Mouse (Mus musculus): ENCODE measurements around the gene Taf6l. TPM values are rescaled to one million over a fixed set of nuclear protein-coding genes. Genes with fewer than 3 reads are reported as not detected.

The Taf6l gene
- polyA plus RNA-seq, 1 experiment from 2014 or later, result 22.9 TPM

DNA sequence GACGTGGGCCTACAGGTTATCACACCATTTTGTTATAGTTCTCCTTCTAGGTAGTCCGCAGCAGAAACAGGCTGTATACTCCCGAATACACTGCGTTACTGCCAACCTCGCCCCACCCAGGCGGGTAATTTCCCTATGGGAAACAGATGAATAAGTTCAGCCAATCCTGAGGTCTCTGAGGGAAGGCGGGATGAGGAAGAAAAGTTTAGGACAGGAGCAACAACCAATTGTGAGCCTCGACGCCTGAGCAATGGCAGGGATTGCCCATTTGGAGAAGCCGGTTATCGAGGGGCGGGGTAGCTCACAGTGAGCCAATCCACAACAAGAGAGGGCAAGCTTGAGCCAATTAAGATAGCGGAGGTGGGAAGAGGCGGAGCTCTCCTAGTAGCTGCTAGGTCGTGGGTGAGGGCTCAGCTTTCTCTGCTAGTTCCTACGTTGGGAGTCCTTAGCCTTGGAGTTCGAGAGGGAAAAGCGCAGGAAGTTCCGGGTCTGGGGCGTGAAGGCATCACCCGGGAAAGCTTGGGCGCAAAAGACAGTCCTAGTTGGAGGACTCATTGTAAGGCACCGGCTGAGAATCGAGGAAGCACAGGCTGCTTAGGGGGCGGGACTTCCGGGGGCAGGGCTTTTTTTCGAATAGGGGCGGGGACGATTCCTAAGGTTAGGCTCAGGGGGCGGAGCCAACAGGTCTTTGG lies 16.1 kb upstream of the Taf6l start, which contains the start of gene Zbtb3:
Zbtb3 (plus strand) TSS at position 426 of the 692 bp plus-strand sequence.
- peaks cover 20% of the 10 kb centered on the region; the same call in 1 of the 2 replicates for H3K4me1 ChIP-seq (ENCODE audit: control insufficient read depth, insufficient read depth, low read length)
- peak within 1 kb of the TSS; percentile 56 for H3K4me2 ChIP-seq (replicated peaks; ENCODE audit: low read depth, low read length)
- peak within 1 kb of the TSS; percentile 47; the same call in 1 of the 2 replicates for H3K9ac ChIP-seq (ENCODE audit: low read depth, low read length)
- peak within 1 kb of the TSS; percentile 61 for H3K4me3 ChIP-seq (ENCODE audit: low read length)
- WGBS, result under 1% methylated on average over 30 of the region's 30 CpGs
- H3K36me3 ChIP-seq (ENCODE audit: control insufficient read depth, insufficient read depth, low read length), result peaks cover 28% of the 10 kb centered on the region
- H3K9me3 ChIP-seq (ENCODE audit: control insufficient read depth, low read length), result no peaks in the 10 kb centered on the region
- H3K27me3 ChIP-seq (ENCODE audit: control insufficient read depth, insufficient read depth, low read length), result no peaks in the 10 kb centered on the region
- peak within 1 kb of the TSS; percentile 85 for H3K27ac ChIP-seq (ENCODE audit: low read depth, low read length)
- ATAC-seq (ENCODE audit: low FRiP score, low TSS enrichment), result peak; percentile 97

DNA sequence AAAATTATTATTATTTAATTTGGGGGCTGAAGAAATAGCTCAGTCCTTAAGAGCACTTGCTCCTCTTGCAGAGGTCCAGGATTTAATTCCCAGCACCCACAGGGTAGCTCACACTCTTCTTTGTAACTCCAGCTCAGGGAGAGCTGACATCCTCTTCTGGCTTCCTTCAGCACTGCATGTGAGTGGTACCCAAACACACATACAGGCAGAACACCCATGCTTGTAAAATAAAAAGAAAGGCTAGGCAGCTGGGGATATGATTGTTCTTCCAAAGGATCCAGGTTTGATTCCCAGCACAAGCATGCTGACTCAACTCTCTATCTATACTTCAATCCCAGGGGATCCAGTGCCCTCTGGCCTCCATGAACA lies 12.7 kb upstream of the Taf6l start:
- peaks cover 23% of the 10 kb centered on the region for H3K36me3 ChIP-seq (ENCODE audit: control insufficient read depth, insufficient read depth, low read length)
- no peak overlapping the region for H3K27ac ChIP-seq (ENCODE audit: low read depth, low read length)
- H3K4me1 ChIP-seq (ENCODE audit: control insufficient read depth, insufficient read depth, low read length), result peaks cover 20% of the 10 kb centered on the region; the same call in 1 of the 2 replicates
- peak overlapping the region; percentile 82 for H3K4me3 ChIP-seq (ENCODE audit: low read length)
- H3K9me3 ChIP-seq (ENCODE audit: control insufficient read depth, low read length), result no peaks in the 10 kb centered on the region
- no peak for ATAC-seq (ENCODE audit: low FRiP score, low TSS enrichment)
- H3K9ac ChIP-seq (ENCODE audit: low read depth, low read length), result peak overlapping the region; percentile 87; the same call in 1 of the 2 replicates
- H3K27me3 ChIP-seq (ENCODE audit: control insufficient read depth, insufficient read depth, low read length), result no peaks in the 10 kb centered on the region
- H3K4me2 ChIP-seq (replicated peaks; ENCODE audit: low read depth, low read length), result peak overlapping the region; percentile 75

DNA sequence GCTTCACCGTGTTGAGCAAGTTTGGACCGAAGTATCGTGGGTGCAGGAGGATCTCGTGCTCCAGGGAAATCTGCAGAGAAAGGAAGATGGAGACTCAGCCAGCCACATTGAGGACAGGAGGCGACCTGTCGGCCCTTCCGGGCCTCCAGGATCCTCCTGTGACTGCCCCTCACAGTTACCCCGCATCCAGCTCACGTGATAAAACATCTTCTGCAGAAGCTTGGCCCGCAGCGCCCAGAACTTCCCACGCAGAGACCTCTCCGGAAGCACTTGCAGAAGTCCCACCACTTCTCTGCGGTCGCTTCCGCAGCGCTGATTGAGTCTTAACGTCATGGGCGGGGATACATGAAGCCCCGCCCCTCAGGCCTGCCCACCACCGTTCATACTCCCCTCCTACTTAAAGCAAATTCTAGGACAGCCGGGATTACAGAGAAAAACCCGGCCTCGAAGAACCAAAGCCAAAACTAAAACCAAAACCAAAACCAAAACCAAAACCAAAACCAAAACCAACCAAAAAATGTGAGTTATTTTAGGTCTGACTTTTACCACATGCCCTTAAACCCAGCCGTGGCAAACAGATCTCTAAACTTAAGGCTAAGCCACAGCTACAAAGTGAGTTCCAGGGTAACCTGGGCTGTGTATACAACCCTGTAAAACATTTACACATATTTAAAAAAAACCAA lies 12.2 kb upstream of the Taf6l start, which contains the start of gene Polr2g:
Polr2g (minus strand) TSS at position 314 of the 683 bp plus-strand sequence.
- WGBS, result 1% methylated on average over 25 of the region's 25 CpGs
- Histone ChIP-seq H3K4me1 (ENCODE audit: control insufficient read depth, insufficient read depth, low read length) (peaks cover 18% of the 10 kb centered on the region; the same call in 1 of the 2 replicates), H3K9me3 (ENCODE audit: control insufficient read depth, low read length) (no peaks in the 10 kb centered on the region)

DNA sequence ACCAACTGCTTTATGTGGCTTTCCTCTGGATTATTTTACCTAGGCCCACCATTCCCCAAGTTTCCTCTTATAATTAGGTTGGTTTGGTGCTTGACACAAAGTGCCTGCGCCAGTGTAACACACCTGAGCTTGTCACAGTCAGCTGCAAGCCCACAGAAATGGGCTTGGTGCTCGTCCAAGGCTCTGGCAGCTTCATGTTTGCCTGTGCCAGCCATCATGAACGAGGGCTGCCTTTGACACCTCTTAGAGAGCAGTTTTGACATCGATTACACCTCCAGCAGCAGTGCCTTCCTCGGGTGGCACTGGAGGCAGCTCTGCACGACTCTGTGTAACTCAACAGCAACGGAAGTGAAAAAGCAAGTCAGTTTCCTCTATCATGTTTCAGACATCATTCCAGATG lies 4.0 kb upstream of the Taf6l start:
- no peak for ATAC-seq (ENCODE audit: low FRiP score, low TSS enrichment)
- no peaks in the 10 kb centered on the region for H3K9me3 ChIP-seq (ENCODE audit: control insufficient read depth, low read length)
- H3K4me1 ChIP-seq (ENCODE audit: control insufficient read depth, insufficient read depth, low read length), result 0 out of 2 replicates have a peak, but pooled peaks cover 5% of the 10 kb centered on the region
- H3K27me3 ChIP-seq (ENCODE audit: control insufficient read depth, insufficient read depth, low read length), result no peaks in the 10 kb centered on the region
- H3K36me3 ChIP-seq (ENCODE audit: control insufficient read depth, insufficient read depth, low read length), result peaks cover 29% of the 10 kb centered on the region
- H3K4me3 ChIP-seq (ENCODE audit: low read length), result no peak overlapping the region
- no peak overlapping the region for H3K27ac ChIP-seq (ENCODE audit: low read depth, low read length)
- 76% methylated on average over 7 of the region's 7 CpGs for WGBS
- no peak overlapping the region for H3K4me2 ChIP-seq (replicated peaks; ENCODE audit: low read depth, low read length)
- H3K9ac ChIP-seq (ENCODE audit: low read depth, low read length), result no peak overlapping the region

More for the DNA sequence above, 12.2 kb upstream of the Taf6l start, which contains the start of gene Polr2g:
- Histone ChIP-seq H3K27ac (ENCODE audit: low read depth, low read length) (peak within 1 kb of the TSS; percentile 57; the same call in 1 of the 2 replicates), H3K9ac (ENCODE audit: low read depth, low read length) (peak within 1 kb of the TSS; percentile 87), H3K4me3 (ENCODE audit: low read length) (peak within 1 kb of the TSS; percentile 82), H3K4me2 (replicated peaks; ENCODE audit: low read depth, low read length) (peak within 1 kb of the TSS; percentile 75), H3K36me3 (ENCODE audit: control insufficient read depth, insufficient read depth, low read length) (peaks cover 24% of the 10 kb centered on the region), H3K27me3 (ENCODE audit: control insufficient read depth, insufficient read depth, low read length) (no peaks in the 10 kb centered on the region)
- peak; percentile 77 for ATAC-seq (ENCODE audit: low FRiP score, low TSS enrichment)

DNA sequence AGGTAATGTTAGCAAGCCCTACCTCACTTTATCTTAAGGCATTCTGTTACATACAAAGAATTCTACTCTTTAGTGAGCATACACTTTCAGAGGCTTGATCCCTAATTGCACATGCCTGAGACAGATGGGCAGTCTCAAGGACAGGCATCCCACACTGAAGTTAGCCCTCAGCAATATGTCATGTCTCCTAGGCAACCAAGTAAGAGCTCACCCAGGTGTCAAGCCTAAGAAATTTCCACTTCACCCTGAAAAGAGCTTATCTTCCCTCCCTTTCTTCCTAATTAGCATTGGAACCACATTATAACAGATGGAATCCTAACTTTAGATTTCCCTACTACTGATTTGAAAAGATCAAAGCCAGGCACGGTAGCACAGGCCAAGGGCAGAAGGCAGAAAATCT lies 3.0 kb upstream of the Taf6l start:
- ATAC-seq (ENCODE audit: low FRiP score, low TSS enrichment), result no peak
- WGBS, result 38% methylated on average over 1 of the region's 1 CpGs
- H3K9ac ChIP-seq (ENCODE audit: low read depth, low read length), result no peak overlapping the region

DNA sequence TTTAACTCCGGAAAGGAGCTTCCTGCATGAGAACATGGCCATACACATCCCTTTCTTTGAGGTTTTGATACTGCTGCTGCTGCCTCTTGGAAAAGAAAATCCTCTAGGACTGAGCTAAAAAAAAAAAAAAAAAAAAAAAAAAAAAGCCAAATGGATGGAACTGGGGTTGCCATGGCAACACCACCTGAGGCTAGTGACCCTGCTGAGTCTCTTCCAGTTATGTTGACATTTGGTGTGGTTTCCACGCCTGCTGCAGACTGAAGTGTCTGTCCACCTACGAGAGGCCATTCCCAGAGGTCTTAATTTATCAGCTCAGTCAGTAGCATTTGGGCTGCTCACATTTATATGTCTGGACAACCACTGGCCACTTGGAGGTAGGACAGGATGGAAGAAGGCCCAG lies 2.3 kb upstream of the Taf6l start:
- H3K9ac ChIP-seq (ENCODE audit: low read depth, low read length), result no peak overlapping the region
- H3K27me3 ChIP-seq (ENCODE audit: control insufficient read depth, insufficient read depth, low read length), result no peaks in the 10 kb centered on the region
- H3K4me2 ChIP-seq (replicated peaks; ENCODE audit: low read depth, low read length), result no peak overlapping the region
- 0 out of 2 replicates have a peak, but pooled peaks cover 6% of the 10 kb centered on the region for H3K4me1 ChIP-seq (ENCODE audit: control insufficient read depth, insufficient read depth, low read length)
- peaks cover 18% of the 10 kb centered on the region for H3K36me3 ChIP-seq (ENCODE audit: control insufficient read depth, insufficient read depth, low read length)
- H3K9me3 ChIP-seq (ENCODE audit: control insufficient read depth, low read length), result no peaks in the 10 kb centered on the region
- no peak overlapping the region for H3K27ac ChIP-seq (ENCODE audit: low read depth, low read length)
- WGBS, result 29% methylated on average over 3 of the region's 3 CpGs
- ATAC-seq (ENCODE audit: low FRiP score, low TSS enrichment), result no peak
- no peak overlapping the region for H3K4me3 ChIP-seq (ENCODE audit: low read length)

More for the DNA sequence above, 3.0 kb upstream of the Taf6l start:
- H3K4me2 ChIP-seq (replicated peaks; ENCODE audit: low read depth, low read length), result no peak overlapping the region
- peaks cover 19% of the 10 kb centered on the region for H3K36me3 ChIP-seq (ENCODE audit: control insufficient read depth, insufficient read depth, low read length)
- H3K4me3 ChIP-seq (ENCODE audit: low read length), result no peak overlapping the region
- 0 out of 2 replicates have a peak, but pooled peaks cover 6% of the 10 kb centered on the region for H3K4me1 ChIP-seq (ENCODE audit: control insufficient read depth, insufficient read depth, low read length)
- no peak overlapping the region for H3K27ac ChIP-seq (ENCODE audit: low read depth, low read length)
- no peaks in the 10 kb centered on the region for H3K27me3 ChIP-seq (ENCODE audit: control insufficient read depth, insufficient read depth, low read length)
- H3K9me3 ChIP-seq (ENCODE audit: control insufficient read depth, low read length), result no peaks in the 10 kb centered on the region

DNA sequence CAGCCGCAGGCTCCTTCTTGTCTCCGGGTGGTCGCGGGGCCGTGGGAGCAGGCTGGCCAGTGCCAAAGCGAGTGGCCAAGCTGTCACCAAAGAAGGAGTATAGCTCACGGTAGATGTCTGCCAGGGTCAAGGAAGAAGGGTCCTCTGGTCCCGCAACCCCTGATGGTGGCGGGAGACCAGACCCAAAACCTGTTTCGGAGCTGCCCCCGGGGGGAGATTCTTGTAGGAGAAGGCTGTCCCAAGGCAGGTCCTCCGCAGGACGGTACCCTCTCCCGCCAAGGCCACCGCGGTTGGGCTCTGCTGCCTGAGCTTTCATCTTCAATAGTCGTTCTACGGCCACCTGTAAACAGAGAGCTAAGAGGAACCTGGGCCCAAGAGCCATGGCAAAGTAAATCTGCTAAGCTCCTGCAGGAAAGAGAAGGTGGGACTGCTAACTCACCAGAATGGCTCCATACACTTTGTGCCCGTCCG lies 11.2 kb downstream of the Taf6l start:
- Histone ChIP-seq H3K27me3 (ENCODE audit: control insufficient read depth, insufficient read depth, low read length) (no peaks in the 10 kb centered on the region), H3K9ac (ENCODE audit: low read depth, low read length) (peak overlapping the region; percentile 96), H3K4me1 (ENCODE audit: control insufficient read depth, insufficient read depth, low read length) (peaks cover 25% of the 10 kb centered on the region), H3K4me3 (ENCODE audit: low read length) (peak overlapping the region; percentile 70), H3K4me2 (replicated peaks; ENCODE audit: low read depth, low read length) (peak overlapping the region; percentile 98), H3K36me3 (ENCODE audit: control insufficient read depth, insufficient read depth, low read length) (peaks cover 30% of the 10 kb centered on the region), H3K27ac (ENCODE audit: low read depth, low read length) (peak overlapping the region; percentile 97), H3K9me3 (ENCODE audit: control insufficient read depth, low read length) (no peaks in the 10 kb centered on the region)
- peak; percentile 29 for ATAC-seq (ENCODE audit: low FRiP score, low TSS enrichment)
- WGBS, result 6% methylated on average over 18 of the region's 20 CpGs

DNA sequence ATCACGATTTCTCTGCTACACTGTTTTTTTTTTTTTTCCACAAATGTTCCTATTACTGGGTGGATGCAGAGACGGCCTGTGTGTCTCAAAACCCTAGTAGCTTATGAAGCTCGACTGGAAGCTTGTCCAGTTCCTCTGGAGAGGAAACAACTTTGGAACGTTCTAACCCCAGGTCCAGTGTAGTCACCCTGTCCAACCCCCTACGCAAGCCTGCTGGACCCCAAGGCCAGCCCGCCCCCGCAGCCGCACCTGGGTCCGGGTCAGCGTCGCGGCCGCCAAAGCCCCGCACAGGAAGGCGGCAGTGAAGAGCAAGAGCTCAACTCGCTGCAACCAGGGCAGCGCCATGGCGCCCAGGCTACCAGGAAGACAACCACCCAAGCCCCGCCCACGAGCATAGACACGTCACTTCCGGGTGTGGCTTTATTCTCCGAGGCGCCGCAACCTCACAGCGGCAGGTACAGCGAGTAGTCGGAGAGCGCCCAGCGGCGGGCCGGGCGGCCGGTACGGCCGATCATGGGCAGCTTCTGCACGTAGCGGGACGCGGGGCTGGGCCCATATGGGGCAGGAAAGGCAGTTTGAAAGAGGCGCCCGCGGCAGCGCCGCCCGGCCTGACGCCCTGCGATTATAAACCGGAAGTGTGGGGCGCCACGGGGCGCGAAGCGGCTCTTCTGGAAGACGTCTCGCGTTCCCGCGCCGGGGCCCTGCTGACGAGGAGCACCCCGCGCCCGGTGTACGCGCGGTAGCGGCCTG lies 12.0 kb downstream of the Taf6l start, which contains the start of gene Tmem179b:
Tmem179b (minus strand) TSS at position 382 of the 750 bp plus-strand sequence.
- H3K4me3 ChIP-seq (ENCODE audit: low read length), result peak within 1 kb of the TSS; percentile 70
- H3K4me2 ChIP-seq (replicated peaks; ENCODE audit: low read depth, low read length), result peak within 1 kb of the TSS; percentile 98
- peak within 1 kb of the TSS; percentile 97 for H3K27ac ChIP-seq (ENCODE audit: low read depth, low read length)
- peaks cover 33% of the 10 kb centered on the region for H3K36me3 ChIP-seq (ENCODE audit: control insufficient read depth, insufficient read depth, low read length)
- peak; percentile 93 for ATAC-seq (ENCODE audit: low FRiP score, low TSS enrichment)
- no peaks in the 10 kb centered on the region for H3K27me3 ChIP-seq (ENCODE audit: control insufficient read depth, insufficient read depth, low read length)
- no peaks in the 10 kb centered on the region for H3K9me3 ChIP-seq (ENCODE audit: control insufficient read depth, low read length)
- H3K4me1 ChIP-seq (ENCODE audit: control insufficient read depth, insufficient read depth, low read length), result peaks cover 25% of the 10 kb centered on the region
- under 1% methylated on average over 68 of the region's 68 CpGs for WGBS
- H3K9ac ChIP-seq (ENCODE audit: low read depth, low read length), result peak within 1 kb of the TSS; percentile 96
